Mouse (Mus musculus): Measurements from ENCODE around the gene Ankrd42. TPM values are rescaled to one million over a fixed set of nuclear protein-coding genes. Genes with fewer than 3 reads are reported as not detected.

Gene Ankrd42
- polyA plus RNA-seq, 1 experiment from 2014 or later = 10.1 TPM

- peaks cover 20% of the 10 kb centered on the region for H3K4me1 ChIP-seq
- H3K4me3 ChIP-seq = peak overlapping the region; percentile 88
- peaks cover 8% of the 10 kb centered on the region for H3K27me3 ChIP-seq (ENCODE audit: poor library complexity, severe bottlenecking)
- no peaks in the 10 kb centered on the region for H3K9me3 ChIP-seq
- H3K36me3 ChIP-seq (replicated peaks) = peaks cover 28% of the 10 kb centered on the region
- 1% methylated on average over 49 of the region's 49 CpGs for WGBS
- H3K27ac ChIP-seq = peak overlapping the region; percentile 86
- no peak for DNase-seq (ENCODE audit: extremely low spot score, low spot score)
Measured at GRCm38 (mm10) chr7:92636295-92637011, 489 bp downstream of the Ankrd42 start.

GRCm38 (mm10) chr7:92630167-92630566, 6.8 kb downstream of the Ankrd42 start:
- Histone ChIP-seq H3K36me3 (replicated peaks) (no peaks in the 10 kb centered on the region), H3K27me3 (ENCODE audit: poor library complexity, severe bottlenecking) (no peaks in the 10 kb centered on the region), H3K9me3 (no peaks in the 10 kb centered on the region), H3K4me1 (no peaks in the 10 kb centered on the region), H3K27ac (no peak overlapping the region), H3K4me3 (no peak overlapping the region)
- WGBS = 45% methylated on average over 2 of the region's 2 CpGs
- DNase-seq (ENCODE audit: extremely low spot score, low spot score) = no peak

DNA sequence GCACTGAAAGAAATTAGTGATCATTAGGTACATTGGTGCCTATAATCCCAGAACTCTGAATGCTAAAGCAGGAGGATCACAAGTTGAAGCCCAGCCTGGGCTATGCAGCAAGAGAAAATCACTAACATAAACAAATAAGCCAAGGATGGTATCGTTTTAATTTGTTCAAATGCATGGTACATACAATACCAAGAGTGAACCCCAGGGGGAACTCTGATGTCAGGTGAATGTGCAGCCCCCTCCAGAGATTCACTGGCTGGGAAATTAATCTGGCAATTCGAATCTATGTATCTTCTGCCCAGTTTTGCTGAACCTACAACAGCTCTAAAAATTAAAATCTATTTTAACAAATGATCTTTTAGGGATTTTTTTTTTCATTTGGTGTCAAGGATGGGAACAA, 12.5 kb downstream of the Ankrd42 start:
- Histone ChIP-seq H3K9me3 (no peaks in the 10 kb centered on the region), H3K4me1 (no peaks in the 10 kb centered on the region), H3K27me3 (ENCODE audit: poor library complexity, severe bottlenecking) (no peaks in the 10 kb centered on the region), H3K27ac (no peak overlapping the region), H3K4me3 (no peak overlapping the region), H3K36me3 (replicated peaks) (no peaks in the 10 kb centered on the region)
- WGBS = 65% methylated on average over 2 of the region's 2 CpGs
- no peak for DNase-seq (ENCODE audit: extremely low spot score, low spot score)

DNA sequence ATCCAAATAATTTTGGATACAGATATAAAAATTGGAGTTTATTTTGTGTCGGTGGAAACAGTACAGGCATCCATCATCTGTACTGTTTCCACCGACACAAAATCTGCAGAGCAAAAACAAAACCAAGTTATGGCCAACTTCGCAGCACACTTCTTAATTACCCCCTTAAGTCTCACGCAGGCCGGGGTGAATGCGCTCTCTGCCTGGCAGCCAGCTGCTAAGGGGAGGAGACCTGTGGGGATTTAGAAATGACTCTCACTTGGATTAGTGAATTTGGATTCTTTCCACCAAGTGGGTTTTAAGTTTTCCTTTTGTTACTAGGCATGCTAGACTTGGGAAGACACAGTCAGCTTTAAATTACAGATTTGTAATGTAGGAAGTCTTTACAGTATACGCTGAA, 26.1 kb downstream of the Ankrd42 start:
- WGBS = 60% methylated on average over 7 of the region's 7 CpGs
- H3K9me3 ChIP-seq = no peaks in the 10 kb centered on the region
- H3K36me3 ChIP-seq (replicated peaks) = no peaks in the 10 kb centered on the region
- peaks cover 7% of the 10 kb centered on the region for H3K4me1 ChIP-seq
- no peak for DNase-seq (ENCODE audit: extremely low spot score, low spot score)
- no peak overlapping the region for H3K4me3 ChIP-seq
- no peaks in the 10 kb centered on the region for H3K27me3 ChIP-seq (ENCODE audit: poor library complexity, severe bottlenecking)
- no peak overlapping the region for H3K27ac ChIP-seq

DNA sequence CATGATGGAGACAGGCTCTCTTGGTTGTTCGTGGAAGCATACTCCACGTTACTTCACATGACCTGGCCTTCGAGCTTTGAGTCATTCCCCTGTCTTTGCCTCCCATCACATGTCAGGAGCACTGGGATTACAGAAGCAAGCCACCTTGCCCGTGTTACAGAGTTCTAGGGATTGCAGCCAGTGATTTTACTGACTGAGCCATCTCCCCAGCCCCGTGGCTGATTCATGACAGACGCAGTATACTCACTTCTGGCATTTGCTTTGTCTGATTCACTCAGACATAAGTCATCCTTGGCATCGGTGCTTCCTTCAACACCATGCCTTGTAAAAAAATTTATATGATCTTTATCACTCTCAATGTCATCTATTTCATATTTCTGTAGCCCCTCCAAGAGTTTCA, 32.0 kb downstream of the Ankrd42 start:
- Histone ChIP-seq H3K4me1 (no peaks in the 10 kb centered on the region), H3K9me3 (no peaks in the 10 kb centered on the region)
- WGBS = 91% methylated on average over 7 of the region's 7 CpGs

DNA sequence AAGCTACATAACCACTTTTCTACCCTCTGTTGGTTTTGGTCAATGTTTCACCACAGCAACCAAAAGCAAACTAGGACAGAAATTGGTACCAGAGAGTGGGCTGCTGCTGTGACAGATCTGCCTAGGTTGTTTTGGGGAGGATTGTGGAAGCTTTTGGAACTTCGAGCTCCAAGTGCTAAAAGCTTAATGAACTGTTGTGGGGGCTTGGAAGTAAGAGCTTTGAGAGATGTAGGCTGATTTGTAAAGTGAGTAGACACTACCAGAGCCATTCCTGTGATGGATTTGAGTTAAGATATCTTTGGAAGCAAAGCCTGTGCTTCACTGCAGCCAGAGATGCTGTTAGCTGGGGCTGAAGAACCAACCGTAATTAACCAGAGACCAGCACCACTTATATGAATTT, 46.1 kb downstream of the Ankrd42 start:
- H3K36me3 ChIP-seq (replicated peaks) = no peaks in the 10 kb centered on the region
- no peak for DNase-seq (ENCODE audit: extremely low spot score, low spot score)
- no peaks in the 10 kb centered on the region for H3K27me3 ChIP-seq (ENCODE audit: poor library complexity, severe bottlenecking)
- no peaks in the 10 kb centered on the region for H3K9me3 ChIP-seq
- 87% methylated on average over 2 of the region's 2 CpGs for WGBS
- no peak overlapping the region for H3K27ac ChIP-seq
- no peak overlapping the region for H3K4me3 ChIP-seq
- H3K4me1 ChIP-seq = no peaks in the 10 kb centered on the region

More for the DNA sequence above, 32.0 kb downstream of the Ankrd42 start:
- Histone ChIP-seq H3K27me3 (ENCODE audit: poor library complexity, severe bottlenecking) (no peaks in the 10 kb centered on the region), H3K4me3 (no peak overlapping the region), H3K36me3 (replicated peaks) (peaks cover 8% of the 10 kb centered on the region), H3K27ac (no peak overlapping the region)
- DNase-seq (ENCODE audit: extremely low spot score, low spot score) = no peak

DNA sequence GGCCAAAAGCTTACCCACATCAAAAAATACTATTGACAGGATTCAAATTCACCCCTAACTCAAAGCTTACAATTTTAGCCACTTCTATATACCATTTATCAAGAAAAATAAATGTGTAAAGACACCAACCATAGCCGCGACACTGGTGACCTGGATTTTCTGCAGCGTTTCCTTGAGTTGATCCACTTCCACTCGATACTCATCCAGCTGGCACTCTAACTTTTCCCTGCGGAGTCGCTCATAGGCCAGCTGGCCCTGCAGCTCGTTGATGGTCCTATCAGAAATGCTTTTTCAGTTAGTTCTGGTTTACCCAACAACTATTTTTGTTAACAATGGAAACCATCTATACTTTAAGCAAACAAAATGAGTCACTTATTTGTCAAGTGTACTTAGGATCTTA, 47.0 kb downstream of the Ankrd42 start:
- Histone ChIP-seq H3K36me3 (replicated peaks) (no peaks in the 10 kb centered on the region), H3K4me1 (no peaks in the 10 kb centered on the region), H3K27ac (no peak overlapping the region), H3K9me3 (no peaks in the 10 kb centered on the region), H3K27me3 (ENCODE audit: poor library complexity, severe bottlenecking) (no peaks in the 10 kb centered on the region), H3K4me3 (no peak overlapping the region)
- no peak for DNase-seq (ENCODE audit: extremely low spot score, low spot score)
- WGBS = 90% methylated on average over 7 of the region's 7 CpGs

GRCm38 (mm10) chr7:92583567-92583966, 53.4 kb downstream of the Ankrd42 start:
- H3K27ac ChIP-seq = no peak overlapping the region
- H3K27me3 ChIP-seq (ENCODE audit: poor library complexity, severe bottlenecking) = no peaks in the 10 kb centered on the region
- WGBS = 94% methylated on average over 7 of the region's 7 CpGs
- no peak for DNase-seq (ENCODE audit: extremely low spot score, low spot score)
- no peak overlapping the region for H3K4me3 ChIP-seq
- no peaks in the 10 kb centered on the region for H3K4me1 ChIP-seq
- peaks cover 19% of the 10 kb centered on the region for H3K36me3 ChIP-seq (replicated peaks)
- H3K9me3 ChIP-seq = no peaks in the 10 kb centered on the region

- no peak for DNase-seq (ENCODE audit: extremely low spot score, low spot score)
- Histone ChIP-seq H3K4me3 (no peak overlapping the region), H3K27me3 (ENCODE audit: poor library complexity, severe bottlenecking) (no peaks in the 10 kb centered on the region), H3K36me3 (replicated peaks) (peaks cover 35% of the 10 kb centered on the region), H3K4me1 (no peaks in the 10 kb centered on the region), H3K27ac (no peak overlapping the region), H3K9me3 (no peaks in the 10 kb centered on the region)
- 91% methylated on average over 5 of the region's 5 CpGs for WGBS
Measured at GRCm38 (mm10) chr7:92580491-92581207, 56.3 kb downstream of the Ankrd42 start.

- Histone ChIP-seq H3K27me3 (ENCODE audit: poor library complexity, severe bottlenecking) (no peaks in the 10 kb centered on the region), H3K27ac (no peak overlapping the region), H3K4me3 (no peak overlapping the region), H3K4me1 (peaks cover 9% of the 10 kb centered on the region), H3K9me3 (no peaks in the 10 kb centered on the region), H3K36me3 (replicated peaks) (peaks cover 29% of the 10 kb centered on the region)
- 96% methylated on average over 1 of the region's 1 CpGs for WGBS
- DNase-seq (ENCODE audit: extremely low spot score, low spot score) = no peak
Measured at GRCm38 (mm10) chr7:92566775-92567174, 70.2 kb downstream of the Ankrd42 start.

DNA sequence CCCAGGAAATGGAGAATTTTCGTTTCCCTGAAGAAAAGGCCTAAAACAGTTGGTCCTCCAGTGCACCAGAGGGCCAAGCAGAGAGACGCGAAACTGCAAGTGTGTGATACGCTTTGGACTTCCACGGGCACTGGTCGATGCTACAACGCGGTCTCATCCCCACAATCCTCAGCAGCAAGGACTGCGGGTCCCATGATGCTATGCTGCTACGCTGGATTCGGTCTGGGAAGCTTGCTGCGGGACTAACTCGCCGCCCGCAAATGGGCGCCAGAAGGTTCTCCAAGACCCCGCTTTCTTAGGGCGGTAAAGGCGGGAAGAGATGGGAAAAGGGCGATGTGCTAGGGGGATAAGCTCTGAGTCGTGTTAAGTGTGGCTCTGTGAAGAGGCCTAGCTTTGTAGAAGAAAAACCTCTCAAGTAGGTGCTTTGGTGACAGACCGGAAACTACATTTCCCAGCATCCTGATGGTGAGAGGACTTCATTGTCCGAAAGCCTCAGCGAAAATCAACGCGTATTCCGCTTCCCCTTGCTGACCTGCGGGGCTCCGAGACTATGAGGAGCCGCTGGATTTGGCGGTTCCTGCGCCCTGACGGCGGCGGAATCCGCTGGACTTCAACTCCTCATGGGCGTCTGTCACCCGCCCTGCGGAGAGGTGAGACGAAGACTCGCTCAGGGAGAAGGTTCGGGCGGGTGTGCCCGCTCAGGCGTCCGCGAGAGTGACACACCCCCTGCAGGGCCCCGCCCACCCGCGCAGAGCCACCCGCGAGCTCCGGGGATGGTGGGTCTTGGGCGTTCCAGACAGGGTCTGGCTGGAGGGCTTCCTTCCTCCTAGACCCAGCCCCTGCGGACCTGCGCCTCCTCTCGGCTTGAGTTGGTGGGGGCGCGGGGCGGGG, 75.7 kb downstream of the Ankrd42 start, which contains the start of gene Ccdc90b:
Ccdc90b (plus strand) TSS at position 164 of the 891 bp plus-strand sequence.
- WGBS = under 1% methylated on average over 60 of the region's 60 CpGs
- DNase-seq (ENCODE audit: extremely low spot score, low spot score) = peak; percentile 88
- peak within 1 kb of the TSS; percentile 95 for H3K27ac ChIP-seq

GRCm38 (mm10) chr7:92558744-92559143, 78.2 kb downstream of the Ankrd42 start:
- no peak for DNase-seq (ENCODE audit: extremely low spot score, low spot score)
- no peak overlapping the region for H3K27ac ChIP-seq
- no peaks in the 10 kb centered on the region for H3K9me3 ChIP-seq
- WGBS = 89% methylated on average over 2 of the region's 2 CpGs
- H3K4me1 ChIP-seq = peaks cover 13% of the 10 kb centered on the region
- no peak overlapping the region for H3K4me3 ChIP-seq
- no peaks in the 10 kb centered on the region for H3K27me3 ChIP-seq (ENCODE audit: poor library complexity, severe bottlenecking)
- no peaks in the 10 kb centered on the region for H3K36me3 ChIP-seq (replicated peaks)

More for the DNA sequence above, 75.7 kb downstream of the Ankrd42 start, which contains the start of gene Ccdc90b:
- no peaks in the 10 kb centered on the region for H3K27me3 ChIP-seq (ENCODE audit: poor library complexity, severe bottlenecking)
- H3K4me3 ChIP-seq = peak within 1 kb of the TSS; percentile 83
- no peaks in the 10 kb centered on the region for H3K9me3 ChIP-seq
- H3K4me1 ChIP-seq = peaks cover 13% of the 10 kb centered on the region
- peaks cover 7% of the 10 kb centered on the region; the same call in 1 of the 2 replicates for H3K36me3 ChIP-seq (replicated peaks)
